Mouse (Mus musculus) limb, embryonic 14.5 days (tissue): Measurements from ENCODE around the gene Myl3. TPM values are rescaled to one million over a fixed set of nuclear protein-coding genes. Genes with fewer than 3 reads are reported as not detected.

Experiments
- ATAC-seq: fragments of 200-750 bp; cut with Nextera tagmentation; 2 replicates; pipeline ENCODE4 v1.8.0; 2017; ENCODE audit warnings: low read depth, moderate number of reproducible peaks, moderate TSS enrichment; ENCODE audit not compliant: low FRiP score
- DNase-seq: peaks from one replicate; pipeline ENCODE4 v3.0.0-alpha.2; 2015; ENCODE audit warnings: low spot score
- H3K27ac ChIP-seq: fragments of 300-500 bp; sonication (generic); replicated peaks from 2 replicates; pipeline ENCODE4 v1.5.1; 2014; ENCODE audit warnings: low read depth, mild to moderate bottlenecking, low read length, moderate library complexity, mixed read lengths
- H3K27me3 ChIP-seq: fragments of 300-500 bp; sonication (generic); 2 replicates; pipeline ENCODE4 v1.6.1; 2014; ENCODE audit warnings: low read length, mixed read lengths; ENCODE audit not compliant: control insufficient read depth, insufficient read depth
- H3K36me3 ChIP-seq: fragments of 300-500 bp; sonication (generic); 2 replicates; pipeline ENCODE4 v1.6.1; 2014; ENCODE audit warnings: mild to moderate bottlenecking, low read length, moderate library complexity, mixed read lengths; ENCODE audit not compliant: control insufficient read depth, insufficient read depth
- H3K4me1 ChIP-seq: fragments of 300-500 bp; sonication (generic); 2 replicates; pipeline ENCODE4 v1.6.1; 2014; ENCODE audit warnings: antibody characterized with exemption, low read length, mixed read lengths; ENCODE audit not compliant: control insufficient read depth, insufficient read depth
- H3K4me2 ChIP-seq: fragments of 300-500 bp; sonication (generic); replicated peaks from 2 replicates; pipeline ENCODE4 v1.6.1; 2014; ENCODE audit warnings: low read depth, mild to moderate bottlenecking, low read length, moderate library complexity; ENCODE audit not compliant: severe bottlenecking
- H3K4me3 ChIP-seq: fragments of 300-500 bp; sonication (generic); replicated peaks from 2 replicates; pipeline ENCODE4 v1.5.1; 2014; ENCODE audit warnings: low read length
- H3K9ac ChIP-seq: fragments of 300-500 bp; sonication (generic); 2 replicates; pipeline ENCODE4 v1.6.1; 2014; ENCODE audit warnings: mild to moderate bottlenecking, low read depth, low read length, moderate library complexity; ENCODE audit not compliant: severe bottlenecking
- H3K9me3 ChIP-seq: fragments of 300-500 bp; sonication (generic); 2 replicates; pipeline ENCODE4 v1.6.1; 2016; ENCODE audit warnings: low read length; ENCODE audit not compliant: control insufficient read depth
- POLR2A ChIP-seq: fragments of 200-500 bp; IDR thresholded peaks from 2 replicates; pipeline ENCODE4 v1.8.0; 2012; ENCODE audit warnings: inconsistent platforms, mild to moderate bottlenecking, moderate library complexity, borderline replicate concordance; ENCODE audit not compliant: insufficient read depth, insufficient read length; ENCODE audit errors: extremely low read depth
- WGBS: fragments of 180-500 bp; shearing (Covaris S2); extraction: QIAGEN DNeasy Blood & Tissue Kit; methylation state at CpG from one replicate; pipeline ENCODE4 v1.1.7; 2014; 5-methylcytosine and 5-hydroxymethylcytosine counted together
- polyA plus RNA-seq, 2 experiments: library from polyadenylated mRNA; depleted of rRNA in 1 of 2; stranded (reverse) in 1 of 2; unstranded in 1 of 2; fragments of >200 nt; fragmentation: Nextera tagmentation in 1 of 2; extraction: Ambion mirVana in 1 of 2; gene quantifications; 2 replicates each; pipeline versions ENCODE4 v1.2.1 to v1.2.3; 2012 to 2014

Gene Myl3
- polyA plus RNA-seq (2012; rRNA removed) (18.9 and 26.1 TPM in 2 replicates), polyA plus RNA-seq (2014; fragmentation: Nextera tagmentation; extraction: Ambion mirVana) (16.4 and 28.1 TPM in 2 replicates)

GRCm38 (mm10) chr9:110741711-110742294 is at the start of gene Myl3:
TSS of gene Myl3 (plus strand) at chr9:110741861.
- no peak for ATAC-seq
- H3K9ac ChIP-seq: peak within 1 kb of the TSS; percentile 94
- peak within 1 kb of the TSS; percentile 94 for H3K27ac ChIP-seq
- peak within 1 kb of the TSS; percentile 81 for H3K4me3 ChIP-seq
- H3K9me3 ChIP-seq: no peaks in the 10 kb centered on the region
- no peak for DNase-seq
- H3K4me1 ChIP-seq: peaks cover 38% of the 10 kb centered on the region
- TF ChIP-seq POLR2A: no peak
- peaks cover 17% of the 10 kb centered on the region for H3K36me3 ChIP-seq
- H3K4me2 ChIP-seq: peak within 1 kb of the TSS; percentile 74
- no peaks in the 10 kb centered on the region for H3K27me3 ChIP-seq
- WGBS: 1% methylated on average over 17 of the region's 17 CpGs

GRCm38 (mm10) chr9:110695165-110695755 is 46.4 kb upstream of the Myl3 start:
- Histone ChIP-seq H3K27me3 (no peaks in the 10 kb centered on the region), H3K9me3 (no peaks in the 10 kb centered on the region), H3K27ac (no peak overlapping the region), H3K4me2 (no peak overlapping the region), H3K4me1 (no peaks in the 10 kb centered on the region), H3K4me3 (no peak overlapping the region), H3K36me3 (peaks cover 5% of the 10 kb centered on the region; the same call in 1 of the 2 replicates), H3K9ac (no peak overlapping the region)
- 89% methylated on average over 4 of the region's 4 CpGs for WGBS
- no peak for TF ChIP-seq POLR2A
- DNase-seq: no peak
- no peak for ATAC-seq

GRCm38 (mm10) chr9:110696427-110696826 is 45.2 kb upstream of the Myl3 start:
- Histone ChIP-seq H3K27ac (no peak overlapping the region), H3K36me3 (peaks cover 5% of the 10 kb centered on the region; the same call in 1 of the 2 replicates), H3K4me3 (no peak overlapping the region), H3K27me3 (no peaks in the 10 kb centered on the region), H3K4me1 (no peaks in the 10 kb centered on the region), H3K9me3 (no peaks in the 10 kb centered on the region), H3K9ac (no peak overlapping the region), H3K4me2 (no peak overlapping the region)
- ATAC-seq: no peak
- DNase-seq: no peak
- WGBS: 94% methylated on average over 5 of the region's 5 CpGs
- TF ChIP-seq POLR2A: no peak

GRCm38 (mm10) chr9:110697465-110697864 is 44.2 kb upstream of the Myl3 start:
- WGBS: 86% methylated on average over 3 of the region's 3 CpGs
- H3K4me1 ChIP-seq: no peaks in the 10 kb centered on the region
- ATAC-seq (no peak), DNase-seq (no peak)
- no peak overlapping the region for H3K4me2 ChIP-seq
- no peak overlapping the region for H3K27ac ChIP-seq
- H3K4me3 ChIP-seq: no peak overlapping the region
- no peak for TF ChIP-seq POLR2A
- peaks cover 5% of the 10 kb centered on the region; the same call in 1 of the 2 replicates for H3K36me3 ChIP-seq
- no peak overlapping the region for H3K9ac ChIP-seq
- no peaks in the 10 kb centered on the region for H3K9me3 ChIP-seq
- H3K27me3 ChIP-seq: no peaks in the 10 kb centered on the region

- ATAC-seq: no peak
- 83% methylated on average over 3 of the region's 3 CpGs for WGBS
- TF ChIP-seq POLR2A: no peak
- no peak for DNase-seq
- H3K27ac ChIP-seq: no peak overlapping the region
- no peaks in the 10 kb centered on the region for H3K9me3 ChIP-seq
- no peak overlapping the region for H3K4me2 ChIP-seq
- peaks cover 7% of the 10 kb centered on the region; the same call in 1 of the 2 replicates for H3K36me3 ChIP-seq
- H3K4me1 ChIP-seq: no peaks in the 10 kb centered on the region
- H3K9ac ChIP-seq: no peak overlapping the region
- no peaks in the 10 kb centered on the region for H3K27me3 ChIP-seq
- no peak overlapping the region for H3K4me3 ChIP-seq
These were observed 42.1 kb upstream of the Myl3 start for GRCm38 (mm10) chr9:110699574-110699973.
